Mouse (Mus musculus) layer of hippocampus, adult 18-20 months (tissue): Measurements from ENCODE around the gene Arpc5l. TPM values are rescaled to one million over a fixed set of nuclear protein-coding genes. Genes with fewer than 3 reads are reported as not detected.

Experiments
- DNase-seq, 2 experiments: peaks; one replicate each; pipeline ENCODE4 v3.0.0; 2022; ENCODE audit warnings: low spot score in 2 of 2
- long read RNA-seq: library from polyadenylated mRNA; stranded (forward); transcript quantifications from one replicate; pipeline ENCODE4 v2.0.0, GENCODE M21; 2021
- total RNA-seq, 2 experiments: library from RNA; stranded (reverse); gene quantifications; 2 replicates each; pipeline ENCODE4 v1.2.3; 2021

Arpc5l gene
- 10 to 100 TPM; 91.3 to 96.4 TPM for total RNA-seq
- long read RNA-seq, partial matches to known transcripts, result 0 of 4 reads
- long read RNA-seq, other reads (novel, unspliced or antisense), result 4 of 4 reads

GRCm38 (mm10) chr2:39004880-39005435 is at the start of gene Arpc5l:
TSS of gene Arpc5l (plus strand) at chr2:39005348.
- DNase-seq, result peak; percentile 90 to 94

DNA sequence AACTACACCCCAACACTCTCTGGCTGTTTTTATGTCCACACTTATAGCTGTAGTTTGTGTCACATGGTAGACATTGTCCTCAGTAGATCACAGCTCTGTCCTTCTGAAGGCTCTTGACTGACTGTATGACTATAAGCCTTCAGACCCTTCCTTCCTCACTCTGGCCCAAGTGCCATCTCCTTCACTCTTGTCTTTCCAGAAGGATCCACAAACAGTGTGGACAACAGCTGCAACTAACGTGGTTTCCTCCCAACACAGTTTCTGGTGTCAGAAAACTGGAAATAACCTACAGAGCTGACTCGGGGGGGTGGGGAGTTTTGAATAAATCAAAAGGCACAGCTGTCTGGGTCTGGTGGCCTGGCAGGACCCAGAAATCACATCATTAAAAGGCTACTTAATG is 49.1 kb upstream of the Arpc5l start:
- DNase-seq, result no peak

GRCm38 (mm10) chr2:38957671-38958223 is 47.4 kb upstream of the Arpc5l start:
- DNase-seq, result no peak

- DNase-seq, result no peak
These were observed 41.0 kb upstream of the Arpc5l start for GRCm38 (mm10) chr2:38964198-38964597.

DNA sequence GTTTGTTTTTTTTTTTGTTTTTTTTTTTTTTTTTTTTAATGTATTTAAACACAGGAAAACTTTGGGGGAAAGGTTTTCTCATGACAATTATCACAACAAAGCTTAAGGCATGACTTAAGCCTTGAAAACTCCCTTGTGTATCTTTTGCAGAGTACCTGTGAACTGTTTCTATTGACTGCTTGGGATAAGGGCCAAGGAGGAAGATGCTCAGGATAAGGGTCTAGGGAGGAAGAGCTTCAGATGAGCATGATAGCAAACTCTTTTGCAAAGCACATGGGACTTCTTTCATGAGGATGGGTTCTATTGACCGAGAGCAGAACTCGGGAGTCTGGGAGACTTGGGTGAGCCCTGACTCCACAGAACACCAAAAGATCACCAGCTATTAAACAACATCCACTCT is 35.5 kb upstream of the Arpc5l start:
- no peak for DNase-seq

- no peak for DNase-seq
These were observed 35.1 kb upstream of the Arpc5l start for GRCm38 (mm10) chr2:38970057-38970456.

DNA sequence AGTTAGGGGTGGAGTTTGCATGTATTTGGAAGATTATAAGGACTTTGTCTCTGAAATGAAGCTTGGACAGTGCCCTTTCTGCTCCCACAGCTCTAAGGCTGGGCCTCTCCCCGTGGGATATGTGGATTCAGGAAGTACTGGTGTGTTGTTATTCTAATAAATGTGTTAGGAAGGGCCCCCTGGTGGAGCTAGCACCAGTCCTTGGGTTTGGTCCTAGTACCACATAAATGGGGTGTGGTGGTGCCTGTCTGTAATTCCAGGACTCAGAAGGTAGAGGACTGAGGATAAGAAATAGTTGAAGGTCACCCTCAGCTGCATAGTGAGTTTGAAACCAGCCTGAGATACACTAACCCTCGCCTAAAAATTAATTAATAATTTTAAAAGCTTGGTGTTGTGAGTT is 31.9 kb upstream of the Arpc5l start:
- DNase-seq, result no peak

DNA sequence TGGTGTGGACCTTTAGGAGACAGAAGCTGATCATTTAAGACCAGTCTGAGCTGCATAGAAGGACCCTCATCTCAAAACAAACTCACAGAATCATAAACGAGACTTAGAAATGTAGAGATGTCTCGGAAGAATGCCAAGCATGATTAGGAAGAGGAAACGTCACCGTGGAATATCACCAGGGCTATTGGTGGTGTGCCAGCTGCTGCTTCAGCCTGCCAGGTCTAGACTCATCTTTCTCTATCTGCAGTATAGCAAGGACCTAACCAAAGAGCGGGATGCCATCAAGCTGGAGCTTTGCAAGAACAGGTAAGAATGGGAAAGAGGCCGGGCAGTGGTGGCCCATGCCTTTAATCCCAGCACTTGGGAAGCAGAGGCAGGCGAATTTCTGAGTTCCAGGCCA is 31.4 kb upstream of the Arpc5l start:
- no peak for DNase-seq

GRCm38 (mm10) chr2:38974171-38974570 is 31.0 kb upstream of the Arpc5l start:
- no peak for DNase-seq

GRCm38 (mm10) chr2:38975181-38975580 is 30.0 kb upstream of the Arpc5l start:
- DNase-seq, result no peak

DNA sequence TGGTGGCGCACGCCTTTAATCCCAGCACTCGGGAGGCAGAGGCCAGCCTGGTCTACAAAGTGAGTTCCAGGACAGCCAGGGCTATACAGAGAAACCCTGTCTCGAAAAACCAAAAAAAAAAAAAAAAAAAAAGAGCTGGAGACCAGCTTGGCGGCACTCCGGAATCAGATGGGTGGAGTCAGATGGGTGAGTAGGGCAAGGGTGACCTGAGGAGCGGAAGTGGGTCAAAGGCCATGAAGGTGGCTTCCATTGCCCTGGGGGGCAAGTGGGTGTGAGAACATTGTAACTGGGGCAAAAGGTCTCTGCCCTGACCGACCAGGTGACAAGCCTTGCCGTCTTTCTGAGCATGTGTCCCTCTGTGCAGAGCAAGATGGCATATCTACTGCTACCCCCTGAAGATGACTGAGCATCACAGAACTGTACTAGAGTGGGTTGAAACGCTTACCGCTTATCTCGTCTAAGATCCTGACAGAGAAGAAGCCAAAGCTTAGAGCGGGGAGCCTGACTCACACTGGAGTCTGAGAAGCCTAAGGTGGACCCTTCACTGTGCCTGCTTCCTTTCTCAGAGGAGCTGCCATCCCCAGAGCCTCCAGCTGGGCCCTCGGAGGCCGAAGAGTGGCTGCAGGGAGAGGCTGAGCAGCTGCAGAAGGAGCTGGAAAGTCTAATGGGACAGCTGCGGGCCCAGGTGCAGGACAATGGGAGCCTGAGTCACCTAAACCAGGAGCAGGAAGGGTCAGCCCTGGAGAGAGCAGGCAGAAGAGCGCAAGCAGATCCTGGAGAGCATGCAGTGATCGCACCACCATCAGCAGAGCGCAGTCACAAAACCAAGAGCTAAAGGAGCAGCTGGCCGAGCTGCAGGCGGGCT is 29.0 kb upstream of the Arpc5l start:
- DNase-seq, result no peak

DNA sequence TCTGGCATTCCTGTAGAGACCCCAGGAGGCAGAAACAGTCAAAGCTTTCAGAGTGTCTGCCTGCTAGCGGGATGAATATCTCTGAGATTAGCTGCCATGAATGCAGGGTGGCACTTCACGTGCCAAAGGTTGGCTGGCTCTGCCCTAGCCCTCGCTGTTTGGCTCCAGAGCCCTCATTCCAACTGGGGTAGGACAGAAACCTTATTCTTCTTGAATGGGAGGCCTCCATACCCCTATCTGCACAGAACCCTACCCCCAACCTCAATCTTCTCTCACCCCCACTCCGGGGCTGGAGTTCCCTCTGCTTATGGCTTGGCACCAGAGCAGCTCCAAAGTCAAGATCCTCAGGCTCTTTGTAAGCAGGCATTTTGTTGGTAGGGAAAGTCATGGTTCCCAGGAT is 27.3 kb upstream of the Arpc5l start:
- no peak for DNase-seq

- DNase-seq, result no peak
These were observed 21.7 kb upstream of the Arpc5l start for GRCm38 (mm10) chr2:38983456-38983855.

DNA sequence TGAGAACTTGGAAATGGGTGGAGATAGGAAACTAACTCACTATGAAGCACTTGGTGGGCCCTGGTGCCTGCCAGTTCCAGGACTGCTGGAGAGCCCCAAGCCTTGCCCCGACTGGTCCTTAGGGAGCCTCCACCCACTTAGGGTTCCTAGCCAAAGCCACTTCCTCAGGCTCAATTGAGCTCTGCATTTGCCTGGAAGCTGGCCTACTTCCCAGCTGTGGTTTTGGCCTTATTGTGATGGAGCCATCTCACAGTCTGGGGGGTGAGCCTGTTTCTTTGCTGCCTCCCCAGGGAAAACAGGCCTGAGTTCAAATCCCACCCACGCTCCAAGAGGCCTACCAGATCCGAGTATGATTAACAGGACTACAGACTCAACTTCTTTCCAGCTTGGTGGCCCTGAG is 18.6 kb upstream of the Arpc5l start:
- DNase-seq, result no peak

DNA sequence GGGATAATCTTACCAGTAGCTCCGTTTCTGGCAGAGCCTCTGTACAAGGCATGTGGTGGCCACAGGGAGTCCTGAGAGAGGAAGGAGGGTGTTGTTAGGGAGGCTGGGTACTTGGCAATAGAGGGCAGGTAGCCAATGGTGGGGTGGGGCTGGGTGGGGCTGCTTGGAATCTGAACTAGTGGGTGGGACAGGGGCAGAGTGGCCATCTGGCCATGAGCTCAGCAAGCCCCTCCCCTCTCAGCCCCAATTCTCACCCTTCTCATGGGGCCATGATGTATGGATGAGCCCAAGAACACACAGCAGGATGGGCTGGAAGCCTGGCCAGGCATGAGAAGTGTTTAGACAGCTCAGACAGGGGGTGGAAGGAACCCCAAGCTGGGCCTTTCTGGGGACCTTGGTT is 17.8 kb upstream of the Arpc5l start:
- no peak for DNase-seq

DNA sequence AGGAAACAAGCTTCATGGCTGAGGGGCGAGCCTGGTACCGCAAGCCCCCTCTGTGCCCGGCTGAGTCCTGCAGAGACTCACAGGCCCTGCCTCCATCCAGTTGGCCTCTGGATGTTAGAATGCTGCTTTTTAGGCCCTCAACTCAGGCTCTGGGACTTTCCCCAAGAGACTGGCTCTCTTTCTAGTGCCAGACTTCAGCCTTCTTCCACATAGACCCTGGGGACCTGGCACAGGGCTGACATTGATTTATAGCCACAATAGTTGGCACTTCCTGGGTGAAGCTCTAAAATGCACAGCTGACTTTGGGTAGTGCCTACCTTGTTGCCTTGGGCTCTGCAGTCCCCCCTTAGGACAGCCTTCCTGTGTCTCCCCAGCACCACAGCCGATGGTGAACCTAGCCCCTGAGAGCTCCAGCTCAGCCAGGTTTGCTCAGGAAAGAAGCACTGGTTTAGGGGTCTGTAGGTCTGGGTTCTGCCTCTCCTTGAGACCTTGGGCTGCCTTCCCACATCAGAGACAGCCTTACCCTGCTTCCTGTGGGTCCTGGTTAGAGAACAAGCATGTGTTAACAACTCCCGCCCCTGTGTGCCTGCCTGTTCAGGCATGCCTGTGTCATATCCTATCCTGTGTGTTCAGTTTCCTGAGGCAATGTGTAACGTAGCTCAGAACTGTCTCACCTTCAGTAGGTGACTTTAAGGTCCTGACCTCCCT is 17.2 kb upstream of the Arpc5l start:
- DNase-seq, result no peak

DNA sequence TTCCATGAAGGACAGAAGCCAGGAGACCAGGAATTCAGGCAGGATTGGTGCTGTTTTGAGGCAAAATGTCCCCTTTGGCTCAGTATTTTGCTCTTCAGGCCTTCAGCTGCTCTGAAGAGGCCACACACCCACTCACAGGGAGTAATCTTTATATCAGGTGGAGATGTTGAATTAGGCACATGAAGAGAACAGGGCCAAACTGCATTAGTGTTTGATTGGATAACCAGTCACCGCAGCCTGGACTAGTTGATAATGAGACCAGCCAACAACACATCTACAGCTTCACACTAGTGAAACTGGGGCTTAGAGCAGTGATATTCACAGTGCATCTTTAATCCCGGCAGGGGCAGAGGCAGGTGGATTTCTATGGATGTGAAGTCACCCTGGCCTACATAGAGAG is 16.2 kb upstream of the Arpc5l start:
- DNase-seq, result no peak

GRCm38 (mm10) chr2:38992004-38992403 is 13.1 kb upstream of the Arpc5l start:
- DNase-seq, result no peak

GRCm38 (mm10) chr2:38992452-38992851 is 12.7 kb upstream of the Arpc5l start:
- DNase-seq, result no peak

DNA sequence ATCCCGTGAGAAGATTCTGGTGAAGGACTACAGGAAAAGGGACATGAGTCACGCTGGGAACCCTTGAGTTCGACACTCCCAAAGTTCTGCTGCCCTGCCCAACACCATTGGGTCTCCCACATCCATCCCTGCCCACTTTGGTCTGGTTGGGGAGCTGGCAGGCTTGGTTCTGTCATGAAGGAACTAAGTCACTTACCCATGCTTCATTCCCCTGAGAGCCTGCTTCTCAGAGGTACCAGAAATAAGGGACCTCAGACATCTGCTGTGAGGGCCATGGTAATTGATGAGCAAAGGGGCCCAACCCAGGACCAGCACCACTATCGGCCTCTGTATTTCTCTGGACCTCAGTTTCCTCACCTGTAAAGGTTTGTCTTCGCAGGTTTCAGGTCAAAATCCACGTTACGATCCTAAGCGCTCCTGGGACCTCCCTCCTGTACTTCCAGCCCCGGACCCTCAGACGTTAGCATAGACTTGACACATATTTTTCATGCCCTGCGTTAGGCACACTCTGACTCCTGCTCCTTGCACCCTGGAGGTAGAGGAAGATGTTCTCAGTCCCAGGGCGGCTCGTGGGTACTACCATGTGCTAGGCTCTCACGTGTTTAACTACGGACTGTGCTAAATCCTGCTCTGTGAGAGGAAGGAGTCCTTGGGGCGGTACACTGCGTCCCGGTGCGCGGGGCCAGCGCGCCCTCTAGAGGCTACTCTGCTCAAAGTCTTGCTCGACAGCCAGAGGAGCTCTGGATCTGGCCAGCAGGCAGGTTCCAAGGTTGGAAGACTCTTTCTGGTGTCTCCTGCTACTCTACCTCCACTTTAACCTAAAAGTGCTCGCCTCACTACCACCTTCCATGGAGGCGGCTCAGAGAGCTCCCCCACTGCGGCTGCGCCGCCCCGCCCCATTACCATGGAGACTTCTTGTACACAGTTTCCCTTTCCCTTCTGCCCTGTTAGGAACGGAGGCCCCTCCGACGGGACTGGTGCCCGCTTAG is 7.5 kb upstream of the Arpc5l start, which contains the start of gene Wdr38:
Wdr38 (plus strand) TSS at position 91 of the 989 bp plus-strand sequence.
- DNase-seq, result peak; percentile 82 to 93
